Mouse (Mus musculus) lung, adult 18-20 months (tissue): ENCODE results near the gene Slc36a2.

ENCODE experiments used
- DNase-seq, 2 experiments: peaks; one replicate each; pipeline ENCODE4 v3.0.0; 2022; ENCODE audit warnings: mixed read lengths in 2 of 2

The Slc36a2 gene

GRCm38 (mm10) chr11:55184733-55185291 is at the start of gene Slc36a2:
Gene Slc36a2, minus strand, starts transcription at chr11:55185077.
- peak; percentile 72 to 76 for DNase-seq

GRCm38 (mm10) chr11:55234288-55234687 is 49.4 kb upstream of the Slc36a2 start:
- no peak for DNase-seq

- DNase-seq, result no peak
Measured at GRCm38 (mm10) chr11:55231034-55231433, 46.2 kb upstream of the Slc36a2 start.

GRCm38 (mm10) chr11:55221306-55221705 is 36.4 kb upstream of the Slc36a2 start:
- DNase-seq, result no peak

GRCm38 (mm10) chr11:55218473-55218872 is 33.6 kb upstream of the Slc36a2 start:
- DNase-seq, result no peak

GRCm38 (mm10) chr11:55217880-55218279 is 33.0 kb upstream of the Slc36a2 start:
- no peak for DNase-seq

GRCm38 (mm10) chr11:55217418-55217817 is 32.5 kb upstream of the Slc36a2 start:
- no peak for DNase-seq

GRCm38 (mm10) chr11:55216830-55217229 is 32.0 kb upstream of the Slc36a2 start:
- DNase-seq, result no peak

- DNase-seq, result no peak
Measured at GRCm38 (mm10) chr11:55216061-55216460, 31.2 kb upstream of the Slc36a2 start.

GRCm38 (mm10) chr11:55214978-55215377 is 30.1 kb upstream of the Slc36a2 start:
- DNase-seq, result peak; percentile 17 to 41

GRCm38 (mm10) chr11:55214161-55214560 is 29.3 kb upstream of the Slc36a2 start:
- DNase-seq, result peak; percentile 26 to 29

GRCm38 (mm10) chr11:55213518-55213917 is 28.6 kb upstream of the Slc36a2 start:
- DNase-seq, result no peak

- DNase-seq, result no peak
Measured at GRCm38 (mm10) chr11:55209626-55210353, 24.9 kb upstream of the Slc36a2 start.

GRCm38 (mm10) chr11:55209032-55209431 is 24.2 kb upstream of the Slc36a2 start:
- DNase-seq, result no peak

- peak; percentile 24 to 26 for DNase-seq
Measured at GRCm38 (mm10) chr11:55208001-55208690, 23.3 kb upstream of the Slc36a2 start.

- DNase-seq, result peak; percentile 19 to 21
Measured at GRCm38 (mm10) chr11:55204602-55205001, 19.7 kb upstream of the Slc36a2 start.

GRCm38 (mm10) chr11:55204159-55204596 is 19.3 kb upstream of the Slc36a2 start, which contains the start of gene Slc36a1:
Gene Slc36a1, plus strand, starts transcription at chr11:55204350.
- peak; percentile 93 to 95 for DNase-seq

GRCm38 (mm10) chr11:55197740-55198510 is 13.0 kb upstream of the Slc36a2 start:
- no peak for DNase-seq

GRCm38 (mm10) chr11:55197086-55197485 is 12.2 kb upstream of the Slc36a2 start:
- no peak for DNase-seq

GRCm38 (mm10) chr11:55190216-55190615 is 5.3 kb upstream of the Slc36a2 start:
- peak; percentile 22 to 31 for DNase-seq

GRCm38 (mm10) chr11:55187777-55188176 is 2.9 kb upstream of the Slc36a2 start:
- DNase-seq, result no peak

- DNase-seq, result no peak
Measured at GRCm38 (mm10) chr11:55187292-55187691, 2.4 kb upstream of the Slc36a2 start.

- DNase-seq, result no peak
Measured at GRCm38 (mm10) chr11:55184246-55184645, 631 bp downstream of the Slc36a2 start.
